Mouse (Mus musculus) cerebellum, adult 2 months (tissue): ENCODE measurements around the gene Schip1.

Source experiments
- CTCF ChIP-seq: fragments of 200-500 bp; IDR thresholded peaks from 2 replicates; pipeline ENCODE4 v1.5.1; 2011; ENCODE audit warnings: low read depth, mild to moderate bottlenecking, control low read depth, low read length, moderate library complexity, borderline replicate concordance; ENCODE audit not compliant: insufficient read depth
- POLR2A ChIP-seq: fragments of 200-500 bp; IDR thresholded peaks from 2 replicates; pipeline ENCODE4 v1.6.1; 2011; ENCODE audit warnings: low read length, control low read depth, borderline replicate concordance; ENCODE audit not compliant: insufficient read depth

DNA sequence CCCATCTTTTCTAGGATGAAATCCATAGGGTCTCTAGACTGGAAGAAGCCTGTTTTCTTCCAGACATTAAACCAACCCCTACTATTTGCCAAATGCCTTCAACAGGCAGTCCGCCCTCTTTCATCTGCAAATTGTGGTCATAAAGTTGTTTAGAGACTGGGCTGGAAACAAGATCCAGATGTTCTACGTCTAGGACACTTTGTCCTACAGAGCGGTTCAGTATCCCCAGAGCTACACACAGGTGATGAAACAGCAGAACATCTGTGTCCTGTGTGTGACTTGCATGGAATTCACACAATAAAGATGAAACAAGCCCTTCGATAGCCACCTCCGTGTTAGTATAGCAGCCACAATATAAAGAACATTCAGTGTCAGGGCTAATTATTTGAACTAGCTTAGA, 423.7 kb downstream of the Schip1 start:
- TF ChIP-seq CTCF (no peak), POLR2A (no peak)
